Mouse (Mus musculus) MEL (cell line): ENCODE measurements around the gene Paxx.

Experiments used
- CTCF ChIP-seq, 3 experiments: IDR thresholded peaks in 2 of 3; conservative IDR thresholded peaks in 1 of 3; 2 replicates each; pipeline ENCODE4 v1.5.1; 2011 to 2012; ENCODE audit warnings: low read length in 3 of 3, low read depth in 2 of 3, mild to moderate bottlenecking in 2 of 3, improper control_type of control experiment in 1 of 3, inconsistent platforms in 1 of 3, mixed read lengths in 1 of 3, moderate library complexity in 1 of 3; ENCODE audit not compliant: control insufficient read depth in 1 of 3, insufficient read depth in 1 of 3, poor library complexity in 1 of 3, severe bottlenecking in 1 of 3
- EP300 ChIP-seq, 2 experiments: IDR thresholded peaks; 2 replicates each; pipeline ENCODE4 v1.6.1; 2011; ENCODE audit warnings: improper control_type of control experiment in 2 of 2, low read length in 2 of 2, low read depth in 1 of 2, mild to moderate bottlenecking in 1 of 2
- MAX ChIP-seq: IDR thresholded peaks from 2 replicates; pipeline ENCODE4 v1.6.1; 2011; ENCODE audit warnings: low read length, improper control_type of control experiment
- MYC ChIP-seq: IDR thresholded peaks from 2 replicates; pipeline ENCODE4 v1.6.1; 2011; ENCODE audit warnings: low read depth, mild to moderate bottlenecking, low read length, improper control_type of control experiment, moderate library complexity

GRCm38 (mm10) chr2:25442682-25443081 lies 18.2 kb downstream of the Paxx start:
- TF ChIP-seq MAX, result no peak
- TF ChIP-seq EP300 (IDR thresholded peaks at IDR 0.05; ENCODE audit: low read depth in 1 of 2, low read length in 2 of 2), result no peak
- TF ChIP-seq CTCF (IDR thresholded peaks at IDR 0.05 in 2 of 3, conservative IDR thresholded peaks at IDR 0.05 in 1 of 3; ENCODE audit: control insufficient read depth in 1 of 3, insufficient read depth in 1 of 3, low read depth in 2 of 3, low read length in 3 of 3, poor library complexity in 1 of 3, severe bottlenecking in 1 of 3), result no peak
- TF ChIP-seq MYC, result no peak
